Mouse (Mus musculus): ENCODE results near the gene Chst11. TPM values are rescaled to one million over a fixed set of nuclear protein-coding genes. Genes with fewer than 3 reads are reported as not detected.

The Chst11 gene
- polyA plus RNA-seq, 1 experiment from 2014 or later: 5.4 TPM

DNA sequence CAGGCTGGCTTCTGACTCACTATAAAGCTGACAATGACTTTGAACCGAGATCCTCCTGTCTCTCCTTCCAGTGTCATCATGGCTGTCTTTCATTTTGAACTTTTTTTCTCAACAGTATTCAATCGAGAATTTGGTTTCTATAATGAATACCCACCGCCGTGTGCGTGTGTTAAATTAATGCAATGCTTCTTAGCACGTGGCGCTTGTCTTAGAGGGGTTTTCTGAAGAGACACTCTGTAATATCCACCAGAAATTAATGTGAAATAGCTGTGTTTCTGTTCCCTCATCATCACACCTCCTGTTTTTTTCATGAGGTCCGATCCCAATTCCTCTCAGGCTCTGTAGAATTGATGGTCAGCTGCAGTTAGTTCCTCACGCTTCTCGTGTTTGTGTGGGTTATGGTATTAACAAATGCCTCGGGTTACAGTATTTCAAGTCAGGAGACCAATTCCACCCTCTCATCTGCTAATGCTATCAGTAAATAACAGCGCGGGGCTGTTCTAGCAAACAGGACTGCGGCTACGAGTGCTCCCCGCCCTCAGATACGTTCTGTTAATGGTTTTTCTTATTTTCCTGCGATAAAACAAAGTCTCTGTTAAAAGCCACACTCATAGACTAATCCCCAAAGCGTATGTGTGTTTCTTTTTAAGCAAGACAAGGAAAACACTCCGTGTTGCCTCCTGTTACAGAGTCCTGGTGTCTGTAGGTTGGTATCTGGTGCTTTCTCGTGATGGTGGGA, 32.6 kb downstream of the Chst11 start:
- WGBS: 73% methylated on average over 21 of the region's 21 CpGs
- Histone ChIP-seq H3K4me1 (ENCODE audit: control insufficient read depth, insufficient read depth, low read length) (peaks cover 26% of the 10 kb centered on the region), H3K27ac (ENCODE audit: low read depth, low read length) (no peak overlapping the region)

DNA sequence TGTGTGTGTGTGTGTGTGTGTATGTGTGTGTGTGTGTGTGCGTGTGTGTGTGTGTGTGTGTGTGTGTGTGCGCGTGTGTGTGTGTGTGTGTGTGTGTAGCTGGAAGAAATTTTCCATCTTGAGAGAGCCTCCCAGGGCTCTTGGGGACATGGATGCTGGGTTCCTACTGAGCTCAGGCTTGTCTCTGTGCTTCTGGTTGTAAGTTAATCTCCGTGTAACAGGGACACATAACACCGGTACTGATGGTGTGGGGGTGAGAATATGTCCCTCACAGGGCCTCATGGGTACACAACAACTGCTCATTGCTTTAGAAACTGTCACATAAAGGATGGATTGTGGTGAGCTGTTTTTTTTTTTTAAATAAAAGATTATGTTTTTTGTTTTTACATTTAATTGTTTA, 33.2 kb downstream of the Chst11 start:
- Histone ChIP-seq H3K9me3 (ENCODE audit: control insufficient read depth, low read length) (no peaks in the 10 kb centered on the region), H3K27ac (ENCODE audit: low read depth, low read length) (no peak overlapping the region), H3K27me3 (ENCODE audit: control insufficient read depth, insufficient read depth, low read length) (no peaks in the 10 kb centered on the region), H3K36me3 (ENCODE audit: control insufficient read depth, insufficient read depth, low read length) (no peaks in the 10 kb centered on the region), H3K4me1 (ENCODE audit: control insufficient read depth, insufficient read depth, low read length) (peaks cover 26% of the 10 kb centered on the region), H3K4me3 (ENCODE audit: low read length) (no peak overlapping the region), H3K9ac (ENCODE audit: low read depth, low read length) (no peak overlapping the region), H3K4me2 (replicated peaks; ENCODE audit: low read depth, low read length) (no peak overlapping the region)
- 40% methylated on average over 5 of the region's 5 CpGs for WGBS
- ATAC-seq (ENCODE audit: low FRiP score, low TSS enrichment): no peak

More for the DNA sequence above, 32.6 kb downstream of the Chst11 start:
- no peak overlapping the region for H3K4me2 ChIP-seq (replicated peaks; ENCODE audit: low read depth, low read length)
- ATAC-seq (ENCODE audit: low FRiP score, low TSS enrichment): no peak
- no peak overlapping the region for H3K4me3 ChIP-seq (ENCODE audit: low read length)
- H3K36me3 ChIP-seq (ENCODE audit: control insufficient read depth, insufficient read depth, low read length): no peaks in the 10 kb centered on the region
- no peaks in the 10 kb centered on the region for H3K27me3 ChIP-seq (ENCODE audit: control insufficient read depth, insufficient read depth, low read length)
- no peaks in the 10 kb centered on the region for H3K9me3 ChIP-seq (ENCODE audit: control insufficient read depth, low read length)
- no peak overlapping the region for H3K9ac ChIP-seq (ENCODE audit: low read depth, low read length)

DNA sequence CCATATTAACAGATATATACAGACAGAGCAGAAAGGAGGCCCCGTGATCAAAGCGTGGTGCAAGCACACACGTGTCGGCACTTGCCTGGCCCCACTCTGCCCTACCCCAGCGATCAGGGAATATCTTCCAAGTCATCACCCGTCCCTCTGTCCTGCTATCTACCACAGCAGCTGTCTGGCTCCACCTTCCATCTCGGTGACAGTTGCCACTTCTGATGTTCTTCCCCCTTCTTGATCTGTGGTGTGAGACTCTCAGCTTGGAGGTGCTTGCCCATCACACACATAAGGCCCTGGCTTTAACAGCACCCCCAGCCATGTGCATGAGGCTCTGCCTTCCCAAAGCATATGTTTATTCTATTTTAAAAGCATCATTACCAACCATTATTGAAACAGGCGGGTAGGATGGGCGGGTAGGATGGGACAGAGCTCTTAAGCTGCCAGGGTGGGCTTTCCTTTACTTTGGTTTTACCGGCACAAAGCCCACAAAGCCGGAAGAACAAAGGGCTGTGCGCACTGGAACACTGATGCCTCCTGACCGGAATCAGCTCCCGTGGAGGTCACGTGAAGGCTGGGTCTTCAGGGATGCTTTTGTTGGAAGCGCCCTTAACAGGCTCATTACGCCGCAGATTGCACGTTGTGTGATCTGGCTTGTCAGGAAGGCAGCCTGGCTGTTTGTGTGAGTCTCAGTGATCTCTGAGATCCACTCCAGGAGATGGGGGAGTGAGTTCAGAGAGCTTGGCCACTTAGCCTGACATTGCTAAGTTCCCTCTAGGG, 34.4 kb downstream of the Chst11 start:
- Histone ChIP-seq H3K4me1 (ENCODE audit: control insufficient read depth, insufficient read depth, low read length) (peaks cover 26% of the 10 kb centered on the region), H3K27me3 (ENCODE audit: control insufficient read depth, insufficient read depth, low read length) (no peaks in the 10 kb centered on the region), H3K9ac (ENCODE audit: low read depth, low read length) (0 out of 2 replicates have a peak overlapping the region, but pooled peaks have one; percentile 12), H3K27ac (ENCODE audit: low read depth, low read length) (no peak overlapping the region), H3K4me2 (replicated peaks; ENCODE audit: low read depth, low read length) (no peak overlapping the region; the same call in 1 of the 2 replicates), H3K9me3 (ENCODE audit: control insufficient read depth, low read length) (no peaks in the 10 kb centered on the region), H3K4me3 (ENCODE audit: low read length) (no peak overlapping the region), H3K36me3 (ENCODE audit: control insufficient read depth, insufficient read depth, low read length) (no peaks in the 10 kb centered on the region)
- WGBS: 42% methylated on average over 19 of the region's 19 CpGs
- ATAC-seq (ENCODE audit: low FRiP score, low TSS enrichment): no peak

DNA sequence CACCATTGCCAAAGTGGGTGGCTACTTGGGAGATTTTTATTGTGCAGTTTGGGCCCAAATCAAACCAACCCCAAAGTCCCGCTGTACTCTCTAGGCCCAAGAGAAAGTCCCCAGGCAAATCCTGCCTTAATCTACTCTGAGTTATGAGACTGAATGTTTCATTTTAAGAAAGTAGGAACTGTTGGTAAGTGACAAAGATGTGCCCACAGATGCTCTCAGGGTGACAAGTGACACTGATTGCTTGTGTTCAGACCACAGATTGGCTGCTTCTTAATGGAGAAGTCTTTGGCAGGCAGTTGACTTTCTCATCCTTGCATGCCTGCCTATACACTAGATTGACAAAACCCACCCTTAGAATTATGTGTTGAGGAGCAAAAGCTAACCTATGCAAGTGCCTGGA, 37.3 kb downstream of the Chst11 start:
- Histone ChIP-seq H3K27me3 (ENCODE audit: control insufficient read depth, insufficient read depth, low read length) (no peaks in the 10 kb centered on the region), H3K27ac (ENCODE audit: low read depth, low read length) (no peak overlapping the region), H3K4me2 (replicated peaks; ENCODE audit: low read depth, low read length) (no peak overlapping the region), H3K9me3 (ENCODE audit: control insufficient read depth, low read length) (no peaks in the 10 kb centered on the region), H3K4me1 (ENCODE audit: control insufficient read depth, insufficient read depth, low read length) (peaks cover 26% of the 10 kb centered on the region), H3K9ac (ENCODE audit: low read depth, low read length) (no peak overlapping the region), H3K36me3 (ENCODE audit: control insufficient read depth, insufficient read depth, low read length) (no peaks in the 10 kb centered on the region), H3K4me3 (ENCODE audit: low read length) (no peak overlapping the region)
- no peak for ATAC-seq (ENCODE audit: low FRiP score, low TSS enrichment)
- 89% methylated on average over 1 of the region's 1 CpGs for WGBS

DNA sequence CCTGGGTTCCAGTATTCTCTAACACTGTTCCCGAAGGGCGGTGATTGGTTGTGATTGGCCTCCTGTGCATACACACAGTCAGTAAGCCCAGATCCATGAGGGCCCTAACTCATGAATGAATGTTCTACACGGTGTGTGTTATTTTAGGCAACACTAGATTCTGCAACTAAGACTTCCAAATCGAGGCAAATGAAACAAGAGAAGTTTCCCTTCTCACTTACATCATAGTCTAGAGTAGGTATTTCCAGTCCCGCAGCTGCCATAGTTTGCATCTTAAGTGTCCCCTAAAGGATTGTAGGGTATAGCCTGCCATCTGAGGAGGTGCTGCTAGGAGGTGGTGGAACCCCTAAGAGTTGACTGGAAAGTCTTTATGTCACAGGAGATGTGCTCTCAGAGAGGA, 40.9 kb downstream of the Chst11 start:
- 85% methylated on average over 5 of the region's 5 CpGs for WGBS
- no peak for ATAC-seq (ENCODE audit: low FRiP score, low TSS enrichment)
- H3K9me3 ChIP-seq (ENCODE audit: control insufficient read depth, low read length): no peaks in the 10 kb centered on the region
- H3K36me3 ChIP-seq (ENCODE audit: control insufficient read depth, insufficient read depth, low read length): no peaks in the 10 kb centered on the region
- H3K27ac ChIP-seq (ENCODE audit: low read depth, low read length): no peak overlapping the region
- H3K9ac ChIP-seq (ENCODE audit: low read depth, low read length): no peak overlapping the region
- H3K4me3 ChIP-seq (ENCODE audit: low read length): no peak overlapping the region
- H3K27me3 ChIP-seq (ENCODE audit: control insufficient read depth, insufficient read depth, low read length): no peaks in the 10 kb centered on the region
- H3K4me2 ChIP-seq (replicated peaks; ENCODE audit: low read depth, low read length): no peak overlapping the region
- H3K4me1 ChIP-seq (ENCODE audit: control insufficient read depth, insufficient read depth, low read length): peaks cover 20% of the 10 kb centered on the region; the same call in 1 of the 2 replicates

DNA sequence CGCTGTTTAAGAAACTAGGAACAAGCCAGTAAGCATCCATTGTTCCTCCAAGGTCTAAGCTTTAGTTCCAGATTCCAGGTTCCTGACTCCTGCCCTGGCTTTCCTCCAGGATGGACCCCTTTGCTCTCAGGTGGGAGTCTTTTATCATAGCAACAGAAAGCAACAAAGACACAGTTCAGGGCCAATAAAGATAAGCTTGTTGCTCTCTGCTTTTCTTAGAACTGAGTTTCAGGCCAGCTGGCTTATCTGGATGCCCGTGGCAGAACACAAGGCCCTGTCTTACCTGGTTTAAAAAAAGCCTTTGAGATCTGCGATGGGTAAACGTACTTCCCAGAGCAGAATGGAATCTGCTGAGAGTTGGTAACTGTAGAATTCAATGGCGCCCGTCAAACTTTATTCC, 42.4 kb downstream of the Chst11 start:
- Histone ChIP-seq H3K4me2 (replicated peaks; ENCODE audit: low read depth, low read length) (no peak overlapping the region), H3K4me3 (ENCODE audit: low read length) (no peak overlapping the region), H3K27me3 (ENCODE audit: control insufficient read depth, insufficient read depth, low read length) (no peaks in the 10 kb centered on the region), H3K36me3 (ENCODE audit: control insufficient read depth, insufficient read depth, low read length) (no peaks in the 10 kb centered on the region), H3K9ac (ENCODE audit: low read depth, low read length) (no peak overlapping the region), H3K27ac (ENCODE audit: low read depth, low read length) (no peak overlapping the region), H3K4me1 (ENCODE audit: control insufficient read depth, insufficient read depth, low read length) (peaks cover 29% of the 10 kb centered on the region), H3K9me3 (ENCODE audit: control insufficient read depth, low read length) (no peaks in the 10 kb centered on the region)
- WGBS: 88% methylated on average over 6 of the region's 6 CpGs
- ATAC-seq (ENCODE audit: low FRiP score, low TSS enrichment): no peak

DNA sequence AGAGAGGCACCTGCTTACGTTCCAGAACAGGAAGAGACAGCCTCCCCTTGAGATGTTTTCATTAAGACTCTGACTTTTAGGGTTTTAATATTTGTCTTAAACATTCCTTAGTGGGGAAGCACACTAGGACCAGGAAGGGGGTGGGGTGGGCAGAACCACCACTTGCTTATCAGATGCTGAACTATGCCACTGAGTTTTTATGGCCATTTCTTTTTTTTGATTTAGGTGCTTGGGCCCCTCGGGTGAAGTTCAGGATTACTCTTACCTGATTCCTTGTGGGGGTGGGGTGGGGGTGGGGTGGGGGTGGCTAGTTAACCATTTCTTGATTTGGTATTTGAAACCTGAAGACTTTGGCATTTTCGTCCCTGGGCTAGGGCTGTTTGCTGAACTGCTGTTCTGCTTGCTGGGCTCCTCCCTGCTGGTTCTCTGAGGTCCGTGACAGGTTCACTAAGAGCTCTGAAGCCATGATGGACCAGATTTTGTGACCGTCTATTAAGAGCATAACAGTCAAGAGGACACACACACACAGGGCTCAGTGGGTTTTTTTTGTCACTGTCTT, 44.9 kb downstream of the Chst11 start:
- H3K4me2 ChIP-seq (replicated peaks; ENCODE audit: low read depth, low read length): no peak overlapping the region
- H3K27me3 ChIP-seq (ENCODE audit: control insufficient read depth, insufficient read depth, low read length): no peaks in the 10 kb centered on the region
- 30% methylated on average over 5 of the region's 5 CpGs for WGBS

DNA sequence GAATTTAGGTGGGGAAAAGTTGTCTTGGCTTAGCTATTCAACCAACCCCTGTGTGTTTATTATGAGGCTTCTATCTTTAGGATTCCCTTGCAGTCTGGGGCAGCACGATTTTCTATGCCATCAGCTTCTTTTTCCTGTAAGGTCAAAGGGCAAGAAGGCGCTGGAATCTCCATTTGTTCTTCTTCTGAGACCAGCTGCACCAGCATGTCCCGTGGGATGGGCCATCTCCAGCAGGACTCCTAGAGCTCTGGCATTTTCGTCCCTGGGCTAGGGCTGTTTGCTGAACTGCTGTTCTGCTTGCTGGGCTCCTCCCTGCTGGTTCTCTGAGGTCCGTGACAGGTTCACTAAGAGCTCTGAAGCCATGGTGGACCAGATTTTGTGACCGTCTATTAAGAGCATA, 45.6 kb downstream of the Chst11 start:
- H3K4me1 ChIP-seq (ENCODE audit: control insufficient read depth, insufficient read depth, low read length): peaks cover 40% of the 10 kb centered on the region
- WGBS: 34% methylated on average over 6 of the region's 6 CpGs
- no peak for ATAC-seq (ENCODE audit: low FRiP score, low TSS enrichment)

More for the DNA sequence above, 44.9 kb downstream of the Chst11 start:
- Histone ChIP-seq H3K9ac (ENCODE audit: low read depth, low read length) (no peak overlapping the region), H3K27ac (ENCODE audit: low read depth, low read length) (no peak overlapping the region; the same call in 1 of the 2 replicates), H3K4me1 (ENCODE audit: control insufficient read depth, insufficient read depth, low read length) (peaks cover 39% of the 10 kb centered on the region), H3K4me3 (ENCODE audit: low read length) (no peak overlapping the region), H3K36me3 (ENCODE audit: control insufficient read depth, insufficient read depth, low read length) (no peaks in the 10 kb centered on the region), H3K9me3 (ENCODE audit: control insufficient read depth, low read length) (no peaks in the 10 kb centered on the region)
- ATAC-seq (ENCODE audit: low FRiP score, low TSS enrichment): no peak

DNA sequence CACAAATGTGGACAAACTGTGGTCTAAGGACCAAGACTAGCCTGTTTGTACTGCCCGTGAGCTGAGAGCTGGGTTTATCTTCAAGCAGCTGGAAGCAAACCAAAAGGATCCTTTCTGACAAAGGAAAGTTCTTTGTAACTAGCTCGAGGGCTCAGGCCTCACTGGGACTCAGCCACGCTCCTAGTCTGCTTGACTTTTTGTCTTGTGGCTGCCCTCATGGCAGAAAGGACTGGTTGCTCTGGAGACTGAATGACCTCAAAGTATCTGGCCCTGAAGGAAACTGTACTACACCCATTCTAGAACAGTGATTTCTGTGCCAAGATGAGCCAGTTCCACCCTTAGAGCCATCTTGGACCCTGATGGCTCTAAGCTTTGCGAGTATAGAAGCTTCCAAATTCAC, 46.3 kb downstream of the Chst11 start:
- no peak overlapping the region for H3K27ac ChIP-seq (ENCODE audit: low read depth, low read length)
- WGBS: 79% methylated on average over 4 of the region's 4 CpGs

More for the DNA sequence above, 45.6 kb downstream of the Chst11 start:
- H3K4me2 ChIP-seq (replicated peaks; ENCODE audit: low read depth, low read length): no peak overlapping the region
- H3K36me3 ChIP-seq (ENCODE audit: control insufficient read depth, insufficient read depth, low read length): no peaks in the 10 kb centered on the region
- no peak overlapping the region for H3K4me3 ChIP-seq (ENCODE audit: low read length)
- no peak overlapping the region for H3K9ac ChIP-seq (ENCODE audit: low read depth, low read length)
- H3K9me3 ChIP-seq (ENCODE audit: control insufficient read depth, low read length): no peaks in the 10 kb centered on the region
- peak overlapping the region; percentile 30; the same call in 1 of the 2 replicates for H3K27ac ChIP-seq (ENCODE audit: low read depth, low read length)
- no peaks in the 10 kb centered on the region for H3K27me3 ChIP-seq (ENCODE audit: control insufficient read depth, insufficient read depth, low read length)

More for the DNA sequence above, 46.3 kb downstream of the Chst11 start:
- Histone ChIP-seq H3K4me3 (ENCODE audit: low read length) (no peak overlapping the region), H3K27me3 (ENCODE audit: control insufficient read depth, insufficient read depth, low read length) (no peaks in the 10 kb centered on the region), H3K4me2 (replicated peaks; ENCODE audit: low read depth, low read length) (no peak overlapping the region), H3K4me1 (ENCODE audit: control insufficient read depth, insufficient read depth, low read length) (peaks cover 46% of the 10 kb centered on the region), H3K9ac (ENCODE audit: low read depth, low read length) (no peak overlapping the region), H3K36me3 (ENCODE audit: control insufficient read depth, insufficient read depth, low read length) (no peaks in the 10 kb centered on the region), H3K9me3 (ENCODE audit: control insufficient read depth, low read length) (no peaks in the 10 kb centered on the region)
- no peak for ATAC-seq (ENCODE audit: low FRiP score, low TSS enrichment)

Measured in kidney, embryonic 14.5 days (tissue).